Mouse (Mus musculus): ENCODE measurements around the gene Lurap1l.

GRCm38 (mm10) chr4:80881996-80882599, 28.3 kb upstream of the Lurap1l start:
- no peak for TF ChIP-seq CTCF (IDR thresholded peaks at IDR 0.05; ENCODE audit: control insufficient read depth, insufficient read depth, insufficient replicate concordance, low read depth, low read length)
- no peak for TF ChIP-seq POLR2A (IDR thresholded peaks at IDR 0.05; ENCODE audit: control insufficient read depth, low read depth, low read length)
